Mouse (Mus musculus) neural tube, embryonic 12.5 days (tissue): ENCODE results near the gene Gm4756. TPM values are rescaled to one million over a fixed set of nuclear protein-coding genes. Genes with fewer than 3 reads are reported as not detected.
A peak's percentile ranks its signal among the peaks of the same experiment; 100 is the strongest.

ENCODE experiments used
- ATAC-seq: fragments of 200-750 bp; cut with Nextera tagmentation; 2 replicates; pipeline ENCODE4 v1.8.0; 2017; ENCODE audit warnings: low read depth, mild to moderate bottlenecking, moderate TSS enrichment, moderate library complexity; ENCODE audit not compliant: low FRiP score
- H3K27ac ChIP-seq: fragments of 300-500 bp; sonication (generic); 2 replicates; pipeline ENCODE4 v1.5.1; 2016
- H3K27me3 ChIP-seq: fragments of 300-500 bp; sonication (generic); replicated peaks from 2 replicates; pipeline ENCODE4 v1.6.1; 2016; ENCODE audit warnings: mild to moderate bottlenecking
- H3K36me3 ChIP-seq: fragments of 300-500 bp; sonication (generic); 2 replicates; pipeline ENCODE4 v1.6.1; 2016; ENCODE audit warnings: mild to moderate bottlenecking
- H3K4me1 ChIP-seq: fragments of 300-500 bp; sonication (generic); 2 replicates; pipeline ENCODE4 v1.6.1; 2016
- H3K4me2 ChIP-seq: fragments of 300-500 bp; sonication (generic); replicated peaks from 2 replicates; pipeline ENCODE4 v1.6.1; 2016; ENCODE audit warnings: mild to moderate bottlenecking
- H3K4me3 ChIP-seq: fragments of 300-500 bp; sonication (generic); 2 replicates; pipeline ENCODE4 v1.5.1; 2016
- H3K9ac ChIP-seq: fragments of 300-500 bp; sonication (generic); 2 replicates; pipeline ENCODE4 v1.6.1; 2016; ENCODE audit warnings: mild to moderate bottlenecking
- H3K9me3 ChIP-seq: fragments of 300-500 bp; sonication (generic); 2 replicates; pipeline ENCODE4 v1.6.1; 2016; ENCODE audit warnings: mild to moderate bottlenecking
- WGBS: fragments of 180-500 bp; shearing (Covaris S2); methylation state at CpG from one replicate; pipeline ENCODE4 v1.1.7; 2016; 5-methylcytosine and 5-hydroxymethylcytosine counted together
- polyA plus RNA-seq: library from polyadenylated mRNA; unstranded; fragments of >200 nt; fragmentation: Nextera tagmentation; extraction: Ambion mirVana; gene quantifications from 2 replicates; pipeline ENCODE4 v1.2.1, GENCODE M21; 2016

The Gm4756 gene
- polyA plus RNA-seq, 1 experiment from 2014 or later = not detected

DNA sequence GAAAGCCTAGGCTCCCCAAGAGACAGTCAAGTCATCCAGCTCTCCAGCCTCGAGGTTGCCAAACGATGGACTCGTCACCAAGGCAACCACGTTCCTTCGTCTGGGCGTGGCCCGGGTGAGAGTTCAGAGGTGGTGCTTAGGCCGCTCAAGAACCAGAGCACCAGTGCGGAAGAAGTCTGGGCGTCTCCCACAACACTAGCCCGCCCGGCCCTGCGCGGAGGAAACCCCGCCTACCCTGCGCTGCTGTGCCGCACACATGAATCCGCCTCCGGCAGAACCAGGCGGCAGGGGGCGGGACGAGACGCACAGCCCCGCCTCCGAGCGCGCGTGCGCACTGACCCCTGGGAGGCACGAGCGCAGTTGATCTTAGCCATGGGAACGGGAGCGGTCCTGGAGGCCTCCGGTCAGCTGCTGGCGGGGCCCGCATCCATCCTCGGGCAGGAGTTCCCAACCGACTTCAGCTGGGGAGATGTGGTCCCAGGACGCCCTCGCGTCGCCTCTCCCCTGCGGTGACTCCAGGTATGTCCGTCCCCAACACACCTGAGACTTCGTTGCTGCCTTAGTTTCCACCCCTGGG is 113.4 kb downstream of the Gm4756 start, which contains the start of gene Pcnx4:
Gene Pcnx4, plus strand, starts transcription at position 363 of the 577 bp plus-strand sequence.
- peak; percentile 99 for ATAC-seq
- under 1% methylated on average over 45 of the region's 45 CpGs for WGBS
- H3K4me1 ChIP-seq = no peaks in the 10 kb centered on the region; the same call in 1 of the 2 replicates
- H3K36me3 ChIP-seq = no peaks in the 10 kb centered on the region; the same call in 1 of the 2 replicates
- H3K27ac ChIP-seq = 0 out of 2 replicates have a peak within 1 kb of the TSS, but pooled peaks have one; percentile 23
- peak within 1 kb of the TSS; percentile 67 for H3K4me3 ChIP-seq
- no peaks in the 10 kb centered on the region for H3K27me3 ChIP-seq
- peak within 1 kb of the TSS; percentile 61 for H3K9ac ChIP-seq
- H3K4me2 ChIP-seq = peak within 1 kb of the TSS; percentile 68
- H3K9me3 ChIP-seq = no peaks in the 10 kb centered on the region

DNA sequence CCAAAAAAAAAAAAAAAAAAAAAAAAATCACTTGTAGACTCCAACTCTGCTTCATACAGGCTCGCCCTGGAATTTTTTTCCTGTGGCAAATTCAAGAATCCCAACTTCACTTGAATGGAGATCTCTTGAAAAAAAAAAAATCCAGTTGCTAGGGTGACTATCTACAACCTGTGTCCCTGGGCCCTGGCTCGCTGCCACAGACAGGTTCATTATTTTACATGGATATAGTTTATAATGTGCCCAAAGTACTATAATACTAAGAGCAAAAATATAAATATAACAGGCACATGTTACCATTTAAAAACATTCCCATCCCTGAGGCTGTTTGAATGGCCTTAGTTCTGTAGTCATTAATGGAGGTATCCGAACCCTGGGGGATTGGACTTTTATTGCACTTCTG is 113.9 kb downstream of the Gm4756 start:
- Histone ChIP-seq H3K4me2 (peak overlapping the region; percentile 68), H3K27ac (no peak overlapping the region)
- WGBS = 47% methylated on average over 3 of the region's 3 CpGs

DNA sequence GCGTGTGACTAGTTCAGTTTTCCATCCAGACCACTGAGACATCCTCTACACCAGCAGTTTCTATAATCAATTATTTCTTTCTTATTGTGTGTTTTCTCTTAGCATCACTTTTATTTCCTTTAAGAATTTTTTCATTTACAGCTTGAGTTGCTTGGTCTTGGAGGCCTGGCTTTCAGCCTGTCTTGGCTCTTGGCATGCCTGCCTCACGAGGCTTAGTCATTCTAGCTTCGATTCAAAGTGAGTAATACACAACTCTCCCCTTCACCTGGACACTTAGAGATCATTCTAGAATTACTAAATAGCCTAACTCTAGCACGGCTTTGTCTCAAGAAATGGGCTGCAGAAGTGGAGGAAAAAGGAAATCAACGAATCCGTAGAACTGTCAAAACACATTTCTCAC is 115.5 kb downstream of the Gm4756 start:
- H3K4me2 ChIP-seq = no peak overlapping the region
- no peaks in the 10 kb centered on the region for H3K9me3 ChIP-seq
- H3K4me3 ChIP-seq = no peak overlapping the region
- no peaks in the 10 kb centered on the region; the same call in 1 of the 2 replicates for H3K4me1 ChIP-seq
- H3K27ac ChIP-seq = no peak overlapping the region
- no peak overlapping the region for H3K9ac ChIP-seq
- WGBS = 90% methylated on average over 6 of the region's 6 CpGs
- no peaks in the 10 kb centered on the region; the same call in 1 of the 2 replicates for H3K36me3 ChIP-seq
- no peaks in the 10 kb centered on the region for H3K27me3 ChIP-seq
- ATAC-seq = no peak

More for the DNA sequence above, 113.9 kb downstream of the Gm4756 start:
- Histone ChIP-seq H3K9ac (0 out of 2 replicates have a peak overlapping the region, but pooled peaks have one; percentile 26), H3K9me3 (no peaks in the 10 kb centered on the region), H3K27me3 (no peaks in the 10 kb centered on the region), H3K36me3 (no peaks in the 10 kb centered on the region; the same call in 1 of the 2 replicates), H3K4me1 (no peaks in the 10 kb centered on the region; the same call in 1 of the 2 replicates), H3K4me3 (peak overlapping the region; percentile 67)
- peak; percentile 3; the same call in 1 of the 2 replicates for ATAC-seq

GRCm38 (mm10) chr12:72532303-72532702 is 117.2 kb downstream of the Gm4756 start:
- Histone ChIP-seq H3K36me3 (no peaks in the 10 kb centered on the region), H3K9ac (no peak overlapping the region), H3K4me3 (no peak overlapping the region), H3K4me2 (no peak overlapping the region), H3K4me1 (no peaks in the 10 kb centered on the region; the same call in 1 of the 2 replicates), H3K27me3 (no peaks in the 10 kb centered on the region), H3K9me3 (no peaks in the 10 kb centered on the region), H3K27ac (no peak overlapping the region)
- ATAC-seq = no peak
- 90% methylated on average over 7 of the region's 7 CpGs for WGBS

Other genes with a start within 250 kb of the Gm4756 start
- 999 and 1,030 TPM in 2 replicates for gene Rtn1, start 240.6 kb downstream of the Gm4756 start, polyA plus RNA-seq
- gene Lrrc9, start 207.8 kb downstream of the Gm4756 start, polyA plus RNA-seq = 2.9 and 4.4 TPM in 2 replicates
- gene Pcnx4, start 113.3 kb downstream of the Gm4756 start, polyA plus RNA-seq = 18.5 and 19.7 TPM in 2 replicates
- gene Dhrs7, start 15.2 kb upstream of the Gm4756 start, polyA plus RNA-seq = 8.4 and 9.1 TPM in 2 replicates
- 83.1 and 88.1 TPM in 2 replicates for gene Ppm1a, start 107.8 kb upstream of the Gm4756 start, polyA plus RNA-seq